Mouse (Mus musculus): ENCODE results near the gene Zfp975. TPM values are rescaled to one million over a fixed set of nuclear protein-coding genes. Genes with fewer than 3 reads are reported as not detected.
"Not testable (repeated sequence)": the region's sequence is repeated elsewhere in the genome, so short reads cannot be mapped to it uniquely, and the experiment has no call there.

Gene Zfp975
- polyA plus RNA-seq (2021), result 2.7 TPM

DNA sequence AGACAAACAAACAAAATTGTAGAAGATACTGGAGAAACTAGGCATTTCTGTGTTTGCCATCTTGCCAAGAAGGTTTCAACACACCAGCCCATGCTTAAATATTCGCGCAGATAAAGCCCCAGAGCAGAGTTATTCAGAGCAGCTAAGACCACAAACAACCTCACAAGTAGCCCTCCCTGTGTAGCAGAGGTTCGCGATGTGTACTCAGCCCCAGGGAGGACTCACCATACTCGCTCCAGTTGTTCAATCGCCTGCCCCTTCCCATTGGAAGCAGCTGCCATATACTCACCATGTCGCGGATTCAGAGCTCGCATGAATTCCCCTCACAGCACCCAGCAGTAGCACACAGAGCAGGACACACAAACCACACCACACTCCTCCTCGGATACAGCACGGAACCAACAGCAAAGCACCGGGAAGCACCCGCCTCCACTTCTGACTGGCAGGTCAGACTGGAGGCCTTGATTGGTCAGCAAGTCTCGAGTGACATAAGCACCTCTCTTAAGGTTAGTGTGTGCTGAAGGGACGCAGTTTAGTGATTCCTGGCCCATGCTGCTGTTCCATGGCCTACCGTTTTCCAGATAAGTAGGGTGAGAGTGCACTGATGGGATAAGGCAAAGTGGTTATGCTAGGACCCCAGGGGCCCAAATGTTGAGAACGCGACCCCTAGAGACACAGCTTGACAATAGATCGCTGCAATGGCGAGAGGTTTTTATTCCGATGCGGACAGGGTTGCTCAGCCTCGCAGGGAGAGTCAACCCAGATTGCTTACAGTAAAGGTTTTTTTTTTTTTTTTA, at the start of gene Zfp975:
TSS of gene Zfp975 (minus strand) at position 381 of the 797 bp plus-strand sequence.
- H3K27me3 ChIP-seq; in situ Hi-C loops (cut with MboI; ENCODE audit: low pct_unique_long_range_greater_than_20kb); CTCF ChIA-PET; POLR2A ChIA-PET: not testable (repeated sequence)
- peak; percentile 30 for DNase-seq (ENCODE audit: low read depth, low spot score)
- ATAC-seq, result peak; percentile 99

DNA sequence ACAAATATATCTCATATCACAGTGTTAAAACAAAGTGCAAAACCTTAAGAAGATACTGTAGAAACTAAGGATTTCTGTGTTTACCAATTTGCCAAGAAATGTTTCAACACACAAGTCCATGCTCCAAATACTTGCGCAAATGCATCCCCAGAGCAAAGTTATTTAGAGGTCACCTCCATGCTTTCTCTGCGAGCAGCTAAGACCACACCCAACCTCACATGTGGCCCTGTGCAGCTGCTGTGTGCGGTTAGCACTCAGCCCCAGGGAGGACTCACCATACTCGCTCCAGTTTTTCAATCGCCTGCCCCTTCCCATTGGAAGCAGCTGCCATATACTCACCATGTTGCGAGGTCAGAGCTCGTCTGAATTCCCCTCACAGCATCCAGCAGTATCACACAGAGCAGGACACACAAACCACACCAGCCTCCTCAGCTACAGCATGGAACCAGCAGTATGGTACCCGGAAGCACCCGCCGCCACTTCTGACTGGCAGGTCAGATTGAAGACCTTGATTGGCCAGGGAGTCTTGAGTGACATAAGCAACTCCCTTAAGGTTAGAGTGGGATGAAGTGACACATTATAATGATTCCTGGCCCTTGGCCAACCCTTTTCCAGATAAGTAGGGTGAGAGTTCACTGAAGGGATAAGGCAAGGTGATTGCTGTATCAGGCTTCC, 46.1 kb upstream of the Zfp975 start:
- DNase-seq (ENCODE audit: low read depth, low spot score), result no peak

DNA sequence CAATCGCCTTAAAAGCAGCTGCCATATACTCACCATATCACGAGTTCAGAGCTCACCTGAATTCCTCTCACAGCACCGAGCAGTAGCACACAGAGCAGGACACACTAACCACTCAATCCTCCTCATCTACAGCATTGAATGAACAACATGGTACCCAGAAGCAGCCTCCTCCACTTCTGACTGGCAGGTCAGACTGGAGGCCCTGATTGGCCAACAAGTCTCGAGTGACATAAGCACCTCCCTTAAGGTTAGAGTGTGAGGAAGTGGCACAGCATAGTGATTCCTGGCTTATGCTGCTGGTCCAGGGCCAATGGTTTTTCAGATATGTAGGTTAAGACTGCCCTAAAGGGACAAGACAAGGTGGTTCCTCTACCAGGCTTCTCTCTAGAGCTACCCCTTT, 34.4 kb upstream of the Zfp975 start, which contains the start of gene Gm17067:
TSS of gene Gm17067 (minus strand) at position 101 of the 400 bp plus-strand sequence.
- POLR2A ChIA-PET; in situ Hi-C loops (cut with MboI; ENCODE audit: low pct_unique_long_range_greater_than_20kb); DNase-seq (ENCODE audit: low read depth, low spot score); H3K27me3 ChIP-seq; CTCF ChIA-PET; ATAC-seq: not testable (repeated sequence)

More for the DNA sequence above, 46.1 kb upstream of the Zfp975 start:
- H3K27me3 ChIP-seq, result no peaks in the 10 kb centered on the region
- in situ Hi-C loops (cut with MboI; ENCODE audit: low pct_unique_long_range_greater_than_20kb), result no loop called here
- ChIA-PET CTCF (no interaction called here), POLR2A (no interaction called here)
- ATAC-seq, result no peak
- TF ChIP-seq CTCF (IDR thresholded peaks at IDR 0.05), result no peak

DNA sequence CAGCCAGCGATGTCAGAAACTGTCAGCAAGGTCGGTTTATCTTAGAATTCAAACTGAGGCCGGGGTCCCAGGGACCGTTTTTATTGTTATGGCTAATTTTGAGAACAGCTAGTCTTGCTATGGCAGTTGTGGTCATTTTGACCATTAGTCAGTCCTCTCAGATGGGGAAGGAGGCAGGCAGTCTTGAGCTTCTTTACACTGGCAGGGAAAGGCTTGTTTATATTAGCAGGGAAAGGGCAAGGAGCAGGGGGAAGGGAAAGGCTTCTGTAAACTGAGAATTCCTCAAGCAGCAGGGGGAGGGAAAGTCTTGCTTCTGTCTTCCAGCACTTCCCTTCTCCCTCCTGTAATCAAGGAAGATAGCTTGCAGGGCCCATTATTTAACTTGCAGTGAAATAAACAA, 709 bp upstream of the Zfp975 start:
- DNase-seq (ENCODE audit: low read depth, low spot score); ATAC-seq; CTCF ChIA-PET; POLR2A ChIA-PET; in situ Hi-C loops (cut with MboI; ENCODE audit: low pct_unique_long_range_greater_than_20kb); H3K27me3 ChIP-seq: not testable (repeated sequence)

DNA sequence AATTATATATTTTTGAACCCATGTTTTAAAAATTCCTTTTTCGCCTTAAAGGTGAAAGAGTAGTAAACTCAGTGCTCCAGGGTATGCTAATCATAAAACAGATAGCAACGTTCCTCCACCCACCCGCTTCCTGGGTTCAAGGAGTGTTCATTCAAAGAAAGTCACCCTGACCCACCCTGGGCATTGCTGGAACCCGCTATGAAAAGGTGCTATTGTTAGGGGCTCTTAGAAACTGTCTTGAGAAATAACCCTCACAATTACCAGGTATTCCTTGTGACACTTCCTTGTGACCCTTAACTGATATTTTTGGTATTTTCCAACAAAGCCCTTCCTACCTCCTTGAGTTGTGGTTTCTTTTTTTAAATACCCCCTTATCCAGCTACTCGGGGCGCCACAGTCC, 12.5 kb downstream of the Zfp975 start:
- in situ Hi-C loops (cut with MboI; ENCODE audit: low pct_unique_long_range_greater_than_20kb); CTCF ChIA-PET; DNase-seq (ENCODE audit: low read depth, low spot score); H3K27me3 ChIP-seq; POLR2A ChIA-PET; ATAC-seq: not testable (repeated sequence)

DNA sequence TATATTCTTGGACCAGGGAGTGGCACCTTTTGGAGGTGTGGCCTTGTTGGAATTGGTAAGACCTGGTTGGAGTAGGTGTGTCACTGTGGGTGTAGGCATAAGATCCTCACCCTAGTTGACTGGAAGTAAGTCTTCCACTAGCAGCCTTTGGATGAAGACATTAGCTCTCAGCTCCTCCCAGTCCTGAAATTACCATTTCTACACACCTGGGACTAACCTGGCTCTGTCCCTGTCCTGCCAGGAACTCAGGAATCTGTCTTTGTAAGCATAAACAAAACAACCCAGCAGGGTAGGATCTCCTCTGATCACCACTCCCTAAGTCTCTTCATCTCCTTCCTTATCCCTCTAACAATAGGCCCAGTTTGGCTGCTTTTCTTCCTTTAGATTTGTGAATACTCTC, 12.9 kb downstream of the Zfp975 start:
- POLR2A ChIA-PET; DNase-seq (ENCODE audit: low read depth, low spot score); CTCF ChIA-PET; ATAC-seq; in situ Hi-C loops (cut with MboI; ENCODE audit: low pct_unique_long_range_greater_than_20kb); H3K27me3 ChIP-seq: not testable (repeated sequence)

DNA sequence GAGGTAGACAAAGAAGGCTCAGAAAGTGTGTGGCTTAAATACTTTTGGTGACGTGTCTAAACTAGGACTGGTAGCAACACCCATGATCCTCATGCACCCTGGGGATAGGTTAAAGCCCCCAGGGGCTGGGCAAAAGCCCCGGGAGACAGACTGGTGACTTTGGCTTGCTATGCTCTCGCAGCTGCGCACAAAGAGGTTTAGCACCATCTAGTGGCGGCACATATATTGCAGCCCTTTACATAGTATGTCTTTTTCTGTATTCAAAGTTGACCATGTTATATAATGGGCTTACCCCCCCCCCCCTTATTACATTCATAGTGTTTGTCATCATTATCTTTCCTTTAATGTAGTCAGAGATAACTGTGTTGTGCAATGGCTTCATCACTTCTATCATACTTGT, 32.4 kb downstream of the Zfp975 start:
- H3K27me3 ChIP-seq; POLR2A ChIA-PET; CTCF ChIA-PET; in situ Hi-C loops (cut with MboI; ENCODE audit: low pct_unique_long_range_greater_than_20kb); DNase-seq (ENCODE audit: low read depth, low spot score); ATAC-seq: not testable (repeated sequence)

DNA sequence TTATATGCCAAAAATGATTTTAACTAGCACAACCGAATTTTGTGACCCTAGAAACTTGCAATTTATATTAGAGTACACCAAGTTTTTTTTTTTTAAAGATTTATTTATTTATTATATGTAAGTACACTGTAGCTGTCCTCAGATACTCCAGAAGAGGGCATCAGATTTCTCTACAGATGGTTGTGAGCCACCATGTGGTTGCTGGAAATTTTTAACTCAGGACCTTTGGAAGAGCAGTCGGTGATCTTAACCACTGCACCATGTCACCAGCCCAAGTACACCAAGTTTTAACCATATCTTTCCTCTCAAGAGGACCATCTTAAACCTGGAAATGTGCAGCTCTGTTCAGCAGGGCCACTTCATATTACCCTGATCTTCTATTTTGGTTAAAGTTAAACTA, 37.3 kb downstream of the Zfp975 start:
- ATAC-seq; CTCF ChIA-PET; in situ Hi-C loops (cut with MboI; ENCODE audit: low pct_unique_long_range_greater_than_20kb); POLR2A ChIA-PET; DNase-seq (ENCODE audit: low read depth, low spot score); H3K27me3 ChIP-seq: not testable (repeated sequence)

DNA sequence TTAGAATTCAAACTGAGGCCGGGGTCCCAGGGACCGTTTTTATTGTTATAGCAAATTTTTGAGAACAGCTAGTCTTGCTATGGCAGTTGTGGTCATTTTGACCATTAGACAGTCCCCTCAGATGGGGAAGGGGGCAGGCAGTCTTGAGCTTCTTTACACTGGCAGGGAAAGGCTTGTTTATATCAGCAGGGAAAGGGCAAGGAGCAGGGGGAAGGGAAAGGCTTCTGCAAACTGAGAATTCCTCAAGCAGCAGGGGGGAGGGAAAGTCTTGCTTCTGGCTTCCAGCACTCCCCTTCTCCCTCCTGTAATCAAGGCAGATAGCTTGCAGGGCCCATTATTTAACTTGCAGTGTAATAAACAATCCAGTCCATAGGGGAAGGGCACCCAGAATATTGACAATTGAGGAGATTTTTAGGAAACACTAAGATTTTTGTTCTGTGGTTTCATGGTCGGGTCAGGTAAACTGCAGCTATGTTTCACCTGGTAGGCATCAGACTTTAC, 49.4 kb downstream of the Zfp975 start:
- in situ Hi-C loops (cut with MboI; ENCODE audit: low pct_unique_long_range_greater_than_20kb); ATAC-seq; CTCF ChIA-PET; POLR2A ChIA-PET; H3K27me3 ChIP-seq; DNase-seq (ENCODE audit: low read depth, low spot score): not testable (repeated sequence)

DNA sequence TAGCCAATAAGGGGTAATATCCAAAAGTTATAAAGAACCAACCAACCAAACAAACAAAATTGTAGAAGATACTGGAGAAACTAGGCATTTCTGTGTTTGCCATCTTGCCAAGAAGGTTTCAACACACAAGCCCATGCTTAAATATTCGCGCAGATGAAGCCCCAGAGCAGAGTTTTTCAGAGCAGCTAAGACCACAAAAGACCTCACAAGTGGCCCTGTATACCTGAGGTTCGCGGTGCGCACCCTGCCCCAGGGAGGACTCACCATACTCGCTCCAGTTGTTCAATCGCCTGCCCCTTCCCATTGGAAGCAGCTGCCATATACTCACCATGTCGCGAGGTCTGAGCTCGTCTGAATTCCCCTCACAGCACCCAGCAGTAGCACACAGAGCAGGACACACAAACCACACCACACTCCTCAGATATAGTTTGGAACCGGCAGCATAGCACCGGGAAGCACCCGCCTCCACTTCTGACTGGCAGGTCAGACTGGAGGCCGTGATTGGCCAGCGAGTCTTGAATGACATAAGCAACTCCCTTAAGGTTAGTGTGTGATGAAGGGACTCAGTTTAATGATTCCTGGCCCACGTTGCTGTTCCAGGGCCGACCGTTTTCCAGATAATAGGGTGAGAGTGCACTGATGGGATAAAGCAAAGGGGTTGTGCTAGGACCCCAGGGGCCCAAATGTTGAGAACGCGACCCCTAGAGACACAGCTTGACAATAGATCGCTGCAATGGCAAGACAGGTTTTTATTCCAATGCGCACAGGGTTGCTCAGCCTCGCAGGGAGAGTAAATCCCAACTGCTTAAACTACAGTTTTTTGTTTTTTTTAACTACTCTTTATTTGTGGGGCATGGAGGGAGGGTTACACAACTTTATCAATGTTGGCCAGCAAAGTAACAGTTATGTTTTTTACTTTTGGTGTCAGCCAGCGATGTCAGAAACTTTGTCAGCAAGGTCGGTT, 50.1 kb downstream of the Zfp975 start, which contains the start of gene Zfp976:
TSS of gene Zfp976 (minus strand) at position 437 of the 964 bp plus-strand sequence.
- POLR2A ChIA-PET; in situ Hi-C loops (cut with MboI; ENCODE audit: low pct_unique_long_range_greater_than_20kb); DNase-seq (ENCODE audit: low read depth, low spot score); CTCF ChIA-PET; H3K27me3 ChIP-seq: not testable (repeated sequence)
- ATAC-seq, result peak; percentile 26

DNA sequence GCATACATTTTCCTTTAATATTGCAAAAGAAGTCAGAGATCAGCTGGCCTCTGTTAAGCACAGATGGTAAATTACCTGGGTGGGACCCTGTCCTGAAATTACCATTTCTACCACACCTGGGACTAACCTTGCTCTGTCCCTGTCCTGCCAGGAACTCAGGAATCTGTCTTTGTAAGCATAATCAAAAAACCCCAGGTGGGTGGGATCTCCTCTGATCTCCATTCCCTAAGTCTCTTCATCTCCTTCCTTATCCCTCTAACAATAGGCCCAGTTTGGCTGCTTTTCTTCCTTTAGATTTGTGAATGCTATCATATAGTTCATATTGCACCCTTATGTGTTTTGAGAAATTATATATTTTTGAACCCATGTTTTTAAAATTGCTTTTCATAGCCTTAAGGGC, 61.5 kb downstream of the Zfp975 start:
- DNase-seq (ENCODE audit: low read depth, low spot score); ATAC-seq; in situ Hi-C loops (cut with MboI; ENCODE audit: low pct_unique_long_range_greater_than_20kb); POLR2A ChIA-PET; CTCF ChIA-PET; H3K27me3 ChIP-seq: not testable (repeated sequence)

Other genes starting within 250 kb of the Zfp975 start
- gene 4933421I07Rik, start 244.6 kb downstream of the Zfp975 start, polyA plus RNA-seq (2021), result not detected
- 3.9 TPM for gene Zfp141, start 187.0 kb downstream of the Zfp975 start, polyA plus RNA-seq (2021)
- not detected for gene Gm21028, start 114.2 kb downstream of the Zfp975 start, polyA plus RNA-seq (2021)
- gene Zfp977, start 100.2 kb downstream of the Zfp975 start, polyA plus RNA-seq (2021), result 0.30 TPM
- gene Zfp976, start 50.2 kb downstream of the Zfp975 start, polyA plus RNA-seq (2021), result 2.0 TPM
- not detected for gene Gm17067, start 34.3 kb upstream of the Zfp975 start, polyA plus RNA-seq (2021)
- 0.05 TPM for gene Vmn2r62, start 100.8 kb upstream of the Zfp975 start, polyA plus RNA-seq (2021)
- gene Gm2381, start 174.5 kb upstream of the Zfp975 start, polyA plus RNA-seq (2021), result 0.08 TPM
- 0.01 TPM for gene Vmn2r63, start 241.1 kb upstream of the Zfp975 start, polyA plus RNA-seq (2021)